Mouse (Mus musculus): ENCODE data around the gene Rap1b.

- TF ChIP-seq CTCF (IDR thresholded peaks at IDR 0.05; ENCODE audit: low read depth) (no peak), EP300 (IDR thresholded peaks at IDR 0.05; ENCODE audit: low read depth) (no peak)
These were observed 61.2 kb downstream of the Rap1b start for GRCm38 (mm10) chr10:117784646-117785045.

Data from heart, postnatal 0 days (tissue).